Mouse (Mus musculus): Measurements from ENCODE around the gene Chn2. TPM values are rescaled to one million over a fixed set of nuclear protein-coding genes. Genes with fewer than 3 reads are reported as not detected.
A peak's percentile ranks its signal among the peaks of the same experiment; 100 is the strongest.

Chn2 gene
- polyA plus RNA-seq, 1 experiment from 2014 or later, result 16.8 TPM

- H3K4me3 ChIP-seq (replicated peaks; ENCODE audit: low read depth, low read length), result no peak overlapping the region
- no peaks in the 10 kb centered on the region for H3K27me3 ChIP-seq (ENCODE audit: insufficient read depth, low read length)
- no peak overlapping the region for H3K27ac ChIP-seq
- DNase-seq (ENCODE audit: low spot score) (no peak), ATAC-seq (replicated peaks; ENCODE audit: low FRiP score, low read depth) (no peak)
- 57% methylated on average over 4 of the region's 4 CpGs for WGBS
- no peak overlapping the region for H3K9ac ChIP-seq (ENCODE audit: low read depth, low read length)
- no peak for TF ChIP-seq CTCF (IDR thresholded peaks at IDR 0.05; ENCODE audit: low read depth)
- H3K4me2 ChIP-seq (ENCODE audit: low read length), result no peak overlapping the region
- no peaks in the 10 kb centered on the region for H3K9me3 ChIP-seq (replicated peaks; ENCODE audit: low read length)
- no peaks in the 10 kb centered on the region for H3K36me3 ChIP-seq (ENCODE audit: insufficient read depth, low read length)
- H3K4me1 ChIP-seq (replicated peaks; ENCODE audit: insufficient read depth, low read length), result no peaks in the 10 kb centered on the region
These were observed 30.1 kb upstream of the Chn2 start for GRCm38 (mm10) chr6:54009293-54009692.

- Histone ChIP-seq H3K9ac (ENCODE audit: low read depth, low read length) (no peak overlapping the region), H3K27me3 (ENCODE audit: insufficient read depth, low read length) (no peaks in the 10 kb centered on the region), H3K4me1 (replicated peaks; ENCODE audit: insufficient read depth, low read length) (no peaks in the 10 kb centered on the region), H3K9me3 (replicated peaks; ENCODE audit: low read length) (no peaks in the 10 kb centered on the region), H3K4me2 (ENCODE audit: low read length) (no peak overlapping the region), H3K27ac (no peak overlapping the region), H3K36me3 (ENCODE audit: insufficient read depth, low read length) (no peaks in the 10 kb centered on the region), H3K4me3 (replicated peaks; ENCODE audit: low read depth, low read length) (no peak overlapping the region)
- DNase-seq (ENCODE audit: low spot score) (no peak), ATAC-seq (replicated peaks; ENCODE audit: low FRiP score, low read depth) (no peak)
- 44% methylated on average over 9 of the region's 9 CpGs for WGBS
- no peak for TF ChIP-seq CTCF (IDR thresholded peaks at IDR 0.05; ENCODE audit: low read depth)
These were observed 29.0 kb upstream of the Chn2 start for GRCm38 (mm10) chr6:54010362-54010761.

GRCm38 (mm10) chr6:54012163-54012562 lies 27.2 kb upstream of the Chn2 start:
- ATAC-seq (replicated peaks; ENCODE audit: low FRiP score, low read depth) (no peak), DNase-seq (ENCODE audit: low spot score) (no peak)
- Histone ChIP-seq H3K4me3 (replicated peaks; ENCODE audit: low read depth, low read length) (no peak overlapping the region), H3K27ac (no peak overlapping the region), H3K27me3 (ENCODE audit: insufficient read depth, low read length) (no peaks in the 10 kb centered on the region), H3K4me2 (ENCODE audit: low read length) (no peak overlapping the region), H3K9me3 (replicated peaks; ENCODE audit: low read length) (no peaks in the 10 kb centered on the region), H3K4me1 (replicated peaks; ENCODE audit: insufficient read depth, low read length) (no peaks in the 10 kb centered on the region), H3K36me3 (ENCODE audit: insufficient read depth, low read length) (no peaks in the 10 kb centered on the region), H3K9ac (ENCODE audit: low read depth, low read length) (no peak overlapping the region)
- 91% methylated on average over 1 of the region's 1 CpGs for WGBS
- no peak for TF ChIP-seq CTCF (IDR thresholded peaks at IDR 0.05; ENCODE audit: low read depth)

- 0 out of 2 replicates have a peak overlapping the region, but pooled peaks have one; percentile 10 for H3K27ac ChIP-seq
- peak; percentile 75 for DNase-seq (ENCODE audit: low spot score)
- H3K9ac ChIP-seq (ENCODE audit: low read depth, low read length), result no peak overlapping the region
- no peak for TF ChIP-seq CTCF (IDR thresholded peaks at IDR 0.05; ENCODE audit: low read depth)
- no peaks in the 10 kb centered on the region for H3K9me3 ChIP-seq (replicated peaks; ENCODE audit: low read length)
- no peak overlapping the region for H3K4me2 ChIP-seq (ENCODE audit: low read length)
- H3K36me3 ChIP-seq (ENCODE audit: insufficient read depth, low read length), result no peaks in the 10 kb centered on the region
- H3K4me1 ChIP-seq (replicated peaks; ENCODE audit: insufficient read depth, low read length), result no peaks in the 10 kb centered on the region
- H3K4me3 ChIP-seq (replicated peaks; ENCODE audit: low read depth, low read length), result no peak overlapping the region
- WGBS, result 16% methylated on average over 2 of the region's 2 CpGs
- H3K27me3 ChIP-seq (ENCODE audit: insufficient read depth, low read length), result no peaks in the 10 kb centered on the region
- no peak for ATAC-seq (replicated peaks; ENCODE audit: low FRiP score, low read depth)
These were observed 21.3 kb upstream of the Chn2 start for GRCm38 (mm10) chr6:54018038-54018437.

- Histone ChIP-seq H3K36me3 (ENCODE audit: insufficient read depth, low read length) (no peaks in the 10 kb centered on the region), H3K9ac (ENCODE audit: low read depth, low read length) (no peak overlapping the region), H3K27me3 (ENCODE audit: insufficient read depth, low read length) (no peaks in the 10 kb centered on the region), H3K9me3 (replicated peaks; ENCODE audit: low read length) (no peaks in the 10 kb centered on the region), H3K4me3 (replicated peaks; ENCODE audit: low read depth, low read length) (no peak overlapping the region), H3K27ac (no peak overlapping the region), H3K4me1 (replicated peaks; ENCODE audit: insufficient read depth, low read length) (no peaks in the 10 kb centered on the region), H3K4me2 (ENCODE audit: low read length) (no peak overlapping the region)
- no peak for TF ChIP-seq CTCF (IDR thresholded peaks at IDR 0.05; ENCODE audit: low read depth)
- DNase-seq (ENCODE audit: low spot score) (no peak), ATAC-seq (replicated peaks; ENCODE audit: low FRiP score, low read depth) (no peak)
- WGBS, result 66% methylated on average over 5 of the region's 5 CpGs
These were observed 20.5 kb upstream of the Chn2 start for GRCm38 (mm10) chr6:54018861-54019260.

- no peak for TF ChIP-seq CTCF (IDR thresholded peaks at IDR 0.05; ENCODE audit: low read depth)
- H3K27me3 ChIP-seq (ENCODE audit: insufficient read depth, low read length), result no peaks in the 10 kb centered on the region
- peak; percentile 80 for ATAC-seq (replicated peaks; ENCODE audit: low FRiP score, low read depth)
- no peak overlapping the region for H3K9ac ChIP-seq (ENCODE audit: low read depth, low read length)
- 33% methylated on average over 15 of the region's 15 CpGs for WGBS
- DNase-seq (ENCODE audit: low spot score), result peak; percentile 61
- H3K4me2 ChIP-seq (ENCODE audit: low read length), result peak overlapping the region; percentile 19; the same call in 1 of the 2 replicates
- no peak overlapping the region for H3K27ac ChIP-seq
- H3K4me1 ChIP-seq (replicated peaks; ENCODE audit: insufficient read depth, low read length), result no peaks in the 10 kb centered on the region
- H3K4me3 ChIP-seq (replicated peaks; ENCODE audit: low read depth, low read length), result no peak overlapping the region
- no peaks in the 10 kb centered on the region for H3K9me3 ChIP-seq (replicated peaks; ENCODE audit: low read length)
- no peaks in the 10 kb centered on the region for H3K36me3 ChIP-seq (ENCODE audit: insufficient read depth, low read length)
These were observed 18.1 kb upstream of the Chn2 start for GRCm38 (mm10) chr6:54021123-54021789.

GRCm38 (mm10) chr6:54023846-54024245 lies 15.5 kb upstream of the Chn2 start:
- DNase-seq (ENCODE audit: low spot score) (no peak), ATAC-seq (replicated peaks; ENCODE audit: low FRiP score, low read depth) (no peak)
- Histone ChIP-seq H3K4me3 (replicated peaks; ENCODE audit: low read depth, low read length) (no peak overlapping the region), H3K36me3 (ENCODE audit: insufficient read depth, low read length) (no peaks in the 10 kb centered on the region), H3K9ac (ENCODE audit: low read depth, low read length) (no peak overlapping the region), H3K9me3 (replicated peaks; ENCODE audit: low read length) (no peaks in the 10 kb centered on the region), H3K27ac (no peak overlapping the region), H3K4me2 (ENCODE audit: low read length) (no peak overlapping the region), H3K4me1 (replicated peaks; ENCODE audit: insufficient read depth, low read length) (no peaks in the 10 kb centered on the region), H3K27me3 (ENCODE audit: insufficient read depth, low read length) (no peaks in the 10 kb centered on the region)
- 91% methylated on average over 5 of the region's 5 CpGs for WGBS
- no peak for TF ChIP-seq CTCF (IDR thresholded peaks at IDR 0.05; ENCODE audit: low read depth)

All from kidney, postnatal 0 days (tissue).